Mouse (Mus musculus) megakaryocyte, embryonic 14.5 days (primary cell): ENCODE data around the gene Borcs7.

Experiments used
- FLI1 ChIP-seq: IDR thresholded peaks from 2 replicates; pipeline ENCODE4 v1.6.1; 2012; ENCODE audit warnings: low read length, inconsistent platforms, mixed read lengths
- GATA1 ChIP-seq: IDR thresholded peaks from 3 replicates; pipeline ENCODE4 v1.6.1; 2012; ENCODE audit warnings: mixed read lengths, low read length, inconsistent platforms, borderline replicate concordance

DNA sequence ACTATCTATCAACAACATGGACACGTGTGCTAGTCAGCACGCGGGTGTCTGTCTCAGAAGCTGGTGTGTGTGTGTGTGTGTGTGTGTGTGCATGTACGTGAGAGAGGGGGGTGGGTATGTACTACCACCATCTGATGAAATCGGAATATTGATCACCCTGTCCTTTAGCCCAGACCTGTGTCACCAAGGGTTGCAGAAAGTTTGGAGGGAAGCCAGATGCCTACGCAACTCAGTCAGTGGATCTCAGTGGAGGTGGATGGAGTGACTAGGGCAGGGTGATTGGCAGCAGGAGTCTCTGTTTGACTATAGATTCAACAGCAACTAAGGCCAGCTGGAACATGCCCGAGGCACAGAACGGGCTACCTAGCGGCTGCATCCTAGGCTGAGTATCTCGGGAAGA, 21.4 kb upstream of the Borcs7 start:
- no peak for TF ChIP-seq GATA1
- TF ChIP-seq FLI1 = no peak
